Mouse (Mus musculus) testis, adult 2 months (tissue): ENCODE results near the gene Cnbd2.

Experiments used
- CTCF ChIP-seq: fragments of 200-500 bp; IDR thresholded peaks from 2 replicates; pipeline ENCODE4 v1.5.1; 2012; ENCODE audit warnings: low read depth, mild to moderate bottlenecking, inconsistent platforms, low read length, moderate library complexity; ENCODE audit not compliant: control insufficient read depth, insufficient read depth, insufficient replicate concordance
- POLR2A ChIP-seq: fragments of 200-500 bp; IDR thresholded peaks from 2 replicates; pipeline ENCODE4 v1.6.1; 2012; ENCODE audit warnings: low read depth, mild to moderate bottlenecking, inconsistent platforms, low read length, moderate library complexity; ENCODE audit not compliant: control insufficient read depth

GRCm38 (mm10) chr2:156421381-156422110 is 109.4 kb downstream of the Cnbd2 start:
- TF ChIP-seq POLR2A = no peak
- no peak for TF ChIP-seq CTCF
